Mouse (Mus musculus): ENCODE results near the gene Bcl2l15. TPM values are rescaled to one million over a fixed set of nuclear protein-coding genes. Genes with fewer than 3 reads are reported as not detected.
"Not testable (repeated sequence)": the region's sequence is repeated elsewhere in the genome, so short reads cannot be mapped to it uniquely, and the experiment has no call there.

Bcl2l15 gene
- polyA plus RNA-seq, 1 experiment from 2014 or later = 0.54 TPM

DNA sequence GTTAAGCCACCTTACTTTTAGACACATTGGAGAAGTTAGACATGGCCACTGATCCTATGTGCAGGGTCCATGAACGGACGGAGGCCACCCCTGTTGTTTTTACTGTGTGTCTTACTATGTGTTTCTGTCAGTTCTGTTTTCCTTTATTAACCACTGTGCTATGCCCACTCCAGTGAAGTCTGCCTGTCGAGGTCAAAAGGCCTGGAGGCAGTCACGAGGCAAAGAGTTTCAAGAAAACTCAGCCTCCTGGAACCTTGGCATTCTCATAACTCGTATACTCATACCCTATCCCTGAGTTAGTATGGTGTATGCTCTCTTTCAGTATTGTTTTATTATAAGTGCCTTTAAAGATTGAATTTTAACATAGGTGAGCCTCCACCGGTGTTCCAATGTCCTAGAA, 7.3 kb downstream of the Bcl2l15 start:
- ATAC-seq = no peak
- 87% methylated on average over 6 of the region's 6 CpGs for WGBS (ENCODE audit: insufficient replicate concordance)
- TF ChIP-seq EP300 (IDR thresholded peaks at IDR 0.05; ENCODE audit: low read depth) = no peak
- TF ChIP-seq CTCF (IDR thresholded peaks at IDR 0.05; ENCODE audit: low read depth) = no peak

DNA sequence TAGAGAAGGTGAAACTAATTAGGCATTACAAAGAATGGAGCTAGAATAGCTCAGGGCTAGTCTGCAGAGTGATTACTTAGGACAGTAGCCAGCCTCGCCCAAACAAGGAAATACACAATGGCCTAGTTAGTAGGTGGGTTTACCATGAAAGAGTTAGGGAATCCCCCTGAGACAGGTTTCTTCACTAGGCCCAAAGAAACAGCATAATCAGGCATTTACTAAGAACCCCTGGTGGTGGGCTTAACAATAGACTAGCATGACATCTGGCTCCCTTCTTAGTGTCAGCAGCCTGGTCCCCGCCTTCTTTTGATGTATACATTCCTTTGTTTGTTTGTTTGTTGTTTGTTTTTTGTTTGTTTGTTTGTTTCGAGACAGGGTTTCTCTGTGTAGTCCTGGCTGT, 7.8 kb downstream of the Bcl2l15 start:
- WGBS (ENCODE audit: insufficient replicate concordance) = 80% methylated on average over 3 of the region's 3 CpGs
- not testable (repeated sequence) for H3K4me3 ChIP-seq (ENCODE audit: low read depth, low read length); H3K27me3 ChIP-seq (ENCODE audit: insufficient read depth, low read length); H3K4me1 ChIP-seq (ENCODE audit: insufficient read depth); ATAC-seq; H3K36me3 ChIP-seq (replicated peaks; ENCODE audit: insufficient read depth, low read length); H3K9me3 ChIP-seq (ENCODE audit: low read length); H3K9ac ChIP-seq (replicated peaks); H3K27ac ChIP-seq (ENCODE audit: low read depth); H3K4me2 ChIP-seq (ENCODE audit: low read depth, low read length); DNase-seq

More for the DNA sequence above, 7.3 kb downstream of the Bcl2l15 start:
- Histone ChIP-seq H3K9ac (replicated peaks) (no peak overlapping the region), H3K9me3 (ENCODE audit: low read length) (0 out of 2 replicates have a peak, but pooled peaks cover 2% of the 10 kb centered on the region), H3K4me2 (ENCODE audit: low read depth, low read length) (no peak overlapping the region), H3K27me3 (ENCODE audit: insufficient read depth, low read length) (no peaks in the 10 kb centered on the region), H3K27ac (ENCODE audit: low read depth) (no peak overlapping the region), H3K4me1 (ENCODE audit: insufficient read depth) (no peaks in the 10 kb centered on the region), H3K4me3 (ENCODE audit: low read depth, low read length) (no peak overlapping the region), H3K36me3 (replicated peaks; ENCODE audit: insufficient read depth, low read length) (no peaks in the 10 kb centered on the region)
- DNase-seq = no peak

DNA sequence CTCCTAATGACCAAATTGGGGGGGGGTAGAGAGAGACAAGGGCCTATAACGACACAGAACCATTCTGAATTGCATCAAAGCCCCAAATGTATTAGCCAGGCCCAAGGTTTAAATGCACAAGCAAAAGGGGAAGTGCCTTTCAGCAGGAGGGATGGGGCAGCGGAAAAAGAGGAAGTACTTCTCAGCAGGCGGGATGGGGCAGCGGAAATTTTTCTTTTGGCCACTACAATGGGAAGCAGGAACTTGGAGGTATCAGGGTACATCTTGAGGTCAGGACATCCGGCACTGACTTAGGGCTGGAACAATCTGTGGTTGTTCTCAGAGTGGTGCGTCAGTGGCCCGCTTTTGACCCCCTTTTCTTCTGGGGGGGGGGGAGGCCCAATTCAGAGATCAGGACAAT, 8.5 kb downstream of the Bcl2l15 start:
- ATAC-seq; DNase-seq; H3K4me1 ChIP-seq (ENCODE audit: insufficient read depth); H3K4me3 ChIP-seq (ENCODE audit: low read depth, low read length); H3K9ac ChIP-seq (replicated peaks); H3K9me3 ChIP-seq (ENCODE audit: low read length); H3K4me2 ChIP-seq (ENCODE audit: low read depth, low read length); H3K27ac ChIP-seq (ENCODE audit: low read depth); H3K36me3 ChIP-seq (replicated peaks; ENCODE audit: insufficient read depth, low read length); H3K27me3 ChIP-seq (ENCODE audit: insufficient read depth, low read length): not testable (repeated sequence)
- WGBS (ENCODE audit: insufficient replicate concordance) = 70% methylated on average over 7 of the region's 7 CpGs

DNA sequence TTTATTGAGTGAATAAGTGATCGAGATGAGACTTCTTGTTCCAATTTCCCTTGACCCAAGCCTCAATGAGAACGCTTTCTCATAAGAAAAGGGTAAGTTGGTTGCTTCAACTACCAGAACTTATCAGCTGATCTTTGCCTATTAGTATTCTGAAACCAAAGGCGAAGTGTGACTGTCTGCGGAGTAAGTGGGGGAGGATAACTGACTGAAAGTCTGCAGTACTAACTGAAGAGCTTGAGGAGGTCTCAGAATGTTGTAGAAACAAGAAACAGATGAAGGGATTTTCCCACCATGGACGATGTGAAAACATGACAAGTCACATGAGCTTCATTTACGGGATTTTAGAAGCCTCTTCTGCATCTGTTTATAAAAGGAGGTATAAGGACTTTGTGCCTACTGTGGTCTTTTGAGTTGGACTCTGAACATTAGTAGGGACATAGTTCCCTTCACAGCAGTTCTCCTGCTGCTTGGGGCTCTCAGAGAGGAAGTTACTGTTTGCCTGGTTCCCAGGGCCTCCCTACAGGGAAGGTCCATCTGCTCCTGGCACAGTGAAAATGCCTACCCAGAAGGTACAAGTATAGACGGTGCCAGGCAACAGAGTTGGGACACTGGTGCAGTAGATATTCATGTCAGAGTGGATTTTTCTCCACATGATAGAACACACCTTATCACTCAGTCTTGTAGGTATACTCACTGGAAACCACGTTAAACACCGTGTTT, 18.4 kb downstream of the Bcl2l15 start:
- ATAC-seq (no peak), DNase-seq (no peak)
- H3K4me2 ChIP-seq (ENCODE audit: low read depth, low read length) = no peak overlapping the region
- H3K36me3 ChIP-seq (replicated peaks; ENCODE audit: insufficient read depth, low read length) = no peaks in the 10 kb centered on the region
- H3K4me3 ChIP-seq (ENCODE audit: low read depth, low read length) = no peak overlapping the region
- no peak overlapping the region for H3K27ac ChIP-seq (ENCODE audit: low read depth)
- TF ChIP-seq EP300 (IDR thresholded peaks at IDR 0.05; ENCODE audit: low read depth) = no peak
- no peak for TF ChIP-seq CTCF (IDR thresholded peaks at IDR 0.05; ENCODE audit: low read depth)
- no peaks in the 10 kb centered on the region for H3K9me3 ChIP-seq (ENCODE audit: low read length)
- H3K4me1 ChIP-seq (ENCODE audit: insufficient read depth) = no peaks in the 10 kb centered on the region
- 62% methylated on average over 9 of the region's 9 CpGs for WGBS (ENCODE audit: insufficient replicate concordance)
- H3K9ac ChIP-seq (replicated peaks) = no peak overlapping the region
- H3K27me3 ChIP-seq (ENCODE audit: insufficient read depth, low read length) = no peaks in the 10 kb centered on the region

DNA sequence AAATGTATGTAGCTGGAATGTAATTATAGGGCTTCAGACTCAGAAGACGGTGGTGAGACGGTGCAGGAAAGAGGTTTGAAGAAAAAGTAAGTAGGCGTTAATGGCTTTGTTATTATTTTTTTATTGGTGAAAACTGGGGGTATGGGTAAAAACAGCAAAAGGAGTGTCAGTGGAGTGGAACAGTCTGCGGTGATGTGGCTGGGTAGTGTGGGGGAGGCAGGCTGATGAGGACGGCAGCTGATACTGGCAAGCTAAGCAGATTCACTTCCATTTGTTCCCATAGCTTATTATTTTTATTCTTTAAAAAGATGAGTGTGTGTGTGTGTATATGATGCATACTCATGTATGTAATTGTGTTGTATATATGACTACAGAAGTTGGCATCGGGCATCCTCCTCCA, 19.1 kb downstream of the Bcl2l15 start:
- no peak for TF ChIP-seq EP300 (IDR thresholded peaks at IDR 0.05; ENCODE audit: low read depth)
- TF ChIP-seq CTCF (IDR thresholded peaks at IDR 0.05; ENCODE audit: low read depth) = no peak

DNA sequence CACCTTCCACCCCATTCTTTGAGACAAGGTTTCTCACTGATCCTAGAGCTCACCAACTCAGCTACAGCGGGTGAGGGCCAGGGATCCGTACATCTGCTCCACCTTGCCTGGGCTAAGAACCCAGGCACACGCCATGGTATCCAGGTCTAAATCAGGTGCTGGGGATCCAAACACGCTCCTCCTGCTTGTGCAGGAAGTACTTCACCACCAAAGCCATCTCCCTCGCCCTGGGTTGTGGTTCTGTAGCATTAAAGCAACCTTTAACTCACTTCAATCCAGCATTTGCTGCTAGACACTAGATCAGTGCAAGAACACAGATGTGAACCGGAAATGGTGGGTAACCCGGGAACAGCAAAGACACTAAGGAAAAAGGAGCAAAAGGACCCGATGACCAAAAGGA, 19.5 kb downstream of the Bcl2l15 start:
- 73% methylated on average over 8 of the region's 8 CpGs for WGBS (ENCODE audit: insufficient replicate concordance)
- Histone ChIP-seq H3K27ac (ENCODE audit: low read depth) (no peak overlapping the region), H3K9me3 (ENCODE audit: low read length) (no peaks in the 10 kb centered on the region), H3K4me2 (ENCODE audit: low read depth, low read length) (no peak overlapping the region), H3K4me1 (ENCODE audit: insufficient read depth) (no peaks in the 10 kb centered on the region), H3K4me3 (ENCODE audit: low read depth, low read length) (no peak overlapping the region), H3K9ac (replicated peaks) (no peak overlapping the region), H3K27me3 (ENCODE audit: insufficient read depth, low read length) (no peaks in the 10 kb centered on the region), H3K36me3 (replicated peaks; ENCODE audit: insufficient read depth, low read length) (no peaks in the 10 kb centered on the region)
- TF ChIP-seq CTCF (IDR thresholded peaks at IDR 0.05; ENCODE audit: low read depth) (no peak), EP300 (IDR thresholded peaks at IDR 0.05; ENCODE audit: low read depth) (no peak)
- DNase-seq (no peak), ATAC-seq (no peak)

More for the DNA sequence above, 19.1 kb downstream of the Bcl2l15 start:
- no peak for ATAC-seq
- no peaks in the 10 kb centered on the region for H3K27me3 ChIP-seq (ENCODE audit: insufficient read depth, low read length)
- H3K4me3 ChIP-seq (ENCODE audit: low read depth, low read length) = no peak overlapping the region
- H3K9ac ChIP-seq (replicated peaks) = no peak overlapping the region
- DNase-seq = no peak
- no peaks in the 10 kb centered on the region for H3K4me1 ChIP-seq (ENCODE audit: insufficient read depth)
- 85% methylated on average over 6 of the region's 6 CpGs for WGBS (ENCODE audit: insufficient replicate concordance)
- H3K36me3 ChIP-seq (replicated peaks; ENCODE audit: insufficient read depth, low read length) = no peaks in the 10 kb centered on the region
- no peak overlapping the region for H3K4me2 ChIP-seq (ENCODE audit: low read depth, low read length)
- H3K27ac ChIP-seq (ENCODE audit: low read depth) = no peak overlapping the region
- H3K9me3 ChIP-seq (ENCODE audit: low read length) = no peaks in the 10 kb centered on the region

Data from liver, postnatal 0 days (tissue).